13 mouse cellular contexts compared by ENCODE assay signal in genomic region chr16:89972854-89973487, GRCm38 (mm10).
A peak's percentile ranks its signal among the peaks of the same experiment; 100 is the strongest.
DNase-seq lines count a peak whose midpoint lies in the region; ATAC-seq and TF ChIP-seq lines count a peak whose summit lies in the region.
"Had no signal": no experiment of that assay in that cellular context is flagged by ENCODE, and none has a peak within 500 bp of the region (broad histone marks: within the 10 kb centered on the region; RNA-seq: fewer than 3 reads in every experiment).

No protein-coding gene starts in this region.

- H3K4me3 ChIP-seq in myocyte: no peak overlapping the region
- no peak overlapping the region for H3K4me3 ChIP-seq in midbrain, embryonic 14.5 days (replicated peaks; ENCODE audit: low read depth, low read length)
- H3K4me3 ChIP-seq: liver, embryonic 12.5 days; megakaryocyte, embryonic 14.5 days had no signal

- H3K36me3 ChIP-seq in myocyte (ENCODE audit: control insufficient read depth, insufficient read depth): no peaks in the 10 kb centered on the region
- H3K36me3 ChIP-seq in midbrain, embryonic 14.5 days (ENCODE audit: control insufficient read depth, insufficient read depth, low read length): no peaks in the 10 kb centered on the region
- H3K36me3 ChIP-seq: liver, embryonic 12.5 days had no signal

- 94% methylated on average over 15 of the region's 15 CpGs for WGBS in midbrain, embryonic 14.5 days

- no peak overlapping the region for H3K27ac ChIP-seq in midbrain, embryonic 14.5 days (replicated peaks; ENCODE audit: low read depth, low read length)
- H3K27ac ChIP-seq: kidney, postnatal 0 days; liver, embryonic 12.5 days had no signal

- DNase-seq in left cerebral cortex, postnatal 36 days (ENCODE audit: low spot score in 2 of 2): peak; percentile 45 to 63
- DNase-seq in left cerebral cortex, postnatal 4 days: no peak
- peak; percentile 80 for DNase-seq in CD4-positive, CD25-positive, alpha-beta regulatory T cell, adult 2 months (ENCODE audit: low read depth, low spot score)
- peak; percentile 39 to 52 for DNase-seq in adrenal gland, postnatal 36 days
- DNase-seq in kidney, adult 11 months: no peak
- DNase-seq in cerebellum, adult 9-11 months: no peak
- no peak for DNase-seq in midbrain, embryonic 14.5 days
- DNase-seq: embryo, embryonic 11 days; heart, postnatal 36 days had no signal

- no peaks in the 10 kb centered on the region for H3K9me3 ChIP-seq in midbrain, embryonic 14.5 days (ENCODE audit: control insufficient read depth, low read length)
- H3K9me3 ChIP-seq: liver, embryonic 12.5 days had no signal

- no peaks in the 10 kb centered on the region for H3K79me2 ChIP-seq in myocyte (ENCODE audit: control insufficient read depth, insufficient read depth)

- intact Hi-C loops in left cerebral cortex, postnatal 36 days (cut with DNase I): no loop called here
- intact Hi-C loops in left cerebral cortex, postnatal 4 days (cut with DNase I): no loop called here

- no peaks in the 10 kb centered on the region for H3K27me3 ChIP-seq in myocyte (ENCODE audit: control insufficient read depth, insufficient read depth, insufficient read length)
- H3K27me3 ChIP-seq in midbrain, embryonic 14.5 days (ENCODE audit: control insufficient read depth, insufficient read depth, low read length): no peaks in the 10 kb centered on the region
- H3K27me3 ChIP-seq: liver, embryonic 12.5 days had no signal

- ATAC-seq in midbrain, embryonic 14.5 days (ENCODE audit: low FRiP score, low TSS enrichment): no peak
- ATAC-seq: liver, embryonic 12.5 days had no signal

- 0 out of 2 replicates have a peak, but pooled peaks cover 5% of the 10 kb centered on the region for H3K4me1 ChIP-seq in midbrain, embryonic 14.5 days (ENCODE audit: control insufficient read depth, insufficient read depth, low read length)

- H3ac ChIP-seq in myocyte (ENCODE audit: control insufficient read depth, insufficient read length): no peak overlapping the region

- peak overlapping the region; percentile 24 for H3K4me2 ChIP-seq in myocyte (ENCODE audit: low read depth)
- no peak overlapping the region for H3K4me2 ChIP-seq in midbrain, embryonic 14.5 days (ENCODE audit: low read length)
- H3K4me2 ChIP-seq: liver, embryonic 12.5 days had no signal

- no peak overlapping the region for H3K9ac ChIP-seq in midbrain, embryonic 14.5 days (replicated peaks; ENCODE audit: low read length)
- H3K9ac ChIP-seq: liver, embryonic 12.5 days had no signal

- no peak for TF ChIP-seq POLR2A in myocyte (IDR thresholded peaks at IDR 0.05; ENCODE audit: insufficient read length, low read depth)

TF ChIP-seq in myocyte, 11 proteins besides CTCF, POLR2A, EP300 and RAD21:
- no peak for TF ChIP-seq CEBPB (IDR thresholded peaks at IDR 0.05; ENCODE audit: insufficient read depth, poor library complexity, severe bottlenecking)
- TF ChIP-seq USF1 (IDR thresholded peaks at IDR 0.05; ENCODE audit: low read depth): peak; percentile 52
- no peak for TF ChIP-seq TCF3 (IDR thresholded peaks at IDR 0.05; ENCODE audit: insufficient read length, low read depth)

Comparison
In these comparisons a context has a peak if more than half of its experiments do, and no peak if none do; other contexts are left out.
1. DNase-seq: peak in left cerebral cortex, postnatal 36 days (2 of 2), CD4-positive, CD25-positive, alpha-beta regulatory T cell, adult 2 months (single experiment) and adrenal gland, postnatal 36 days (2 of 2); none in left cerebral cortex, postnatal 4 days (single experiment), kidney, adult 11 months (single experiment), cerebellum, adult 9-11 months (single experiment) and midbrain, embryonic 14.5 days (single experiment).